Mouse (Mus musculus) bone marrow macrophage, adult 2 months (primary cell): ENCODE data around the gene Ptrh2. TPM values are rescaled to one million over a fixed set of nuclear protein-coding genes. Genes with fewer than 3 reads are reported as not detected.
A peak's percentile ranks its signal among the peaks of the same experiment; 100 is the strongest.

Source experiments
- H3K27ac ChIP-seq: 2 replicates; pipeline ENCODE4 v1.5.1; 2012; ENCODE audit warnings: low read depth, low read length; ENCODE audit not compliant: insufficient read depth
- H3K4me1 ChIP-seq: 2 replicates; pipeline ENCODE4 v1.6.1; 2012; ENCODE audit warnings: low read length; ENCODE audit not compliant: control insufficient read depth, insufficient read depth
- H3K4me3 ChIP-seq: 2 replicates; pipeline ENCODE4 v1.5.1; 2012; ENCODE audit warnings: mild to moderate bottlenecking, low read length, moderate library complexity; ENCODE audit not compliant: insufficient read depth
- CTCF ChIP-seq: IDR thresholded peaks from 2 replicates; pipeline ENCODE4 v1.5.1; 2012; ENCODE audit warnings: low read depth, mild to moderate bottlenecking, low read length, moderate library complexity
- POLR2A ChIP-seq: IDR thresholded peaks from 2 replicates; pipeline ENCODE4 v1.6.1; 2012; ENCODE audit warnings: mild to moderate bottlenecking, low read depth, low read length, borderline replicate concordance
- polyA plus RNA-seq: library from polyadenylated mRNA; stranded (reverse); fragments of >200 nt; gene quantifications from 2 replicates; pipeline ENCODE4 v1.2.4, GENCODE M21; 2012; ENCODE audit not compliant: missing spikeins, insufficient read depth, insufficient read length

Ptrh2 gene
- polyA plus RNA-seq, 1 experiment = 7.2 TPM

- H3K4me1 ChIP-seq = peaks cover 26% of the 10 kb centered on the region
- H3K27ac ChIP-seq = no peak overlapping the region
Measured at GRCm38 (mm10) chr11:86667553-86667952, 16.2 kb upstream of the Ptrh2 start.

GRCm38 (mm10) chr11:86668169-86668568 lies 15.6 kb upstream of the Ptrh2 start:
- Histone ChIP-seq H3K4me1 (peaks cover 29% of the 10 kb centered on the region), H3K4me3 (no peak overlapping the region), H3K27ac (no peak overlapping the region)
- TF ChIP-seq POLR2A (no peak), CTCF (no peak)

More at GRCm38 (mm10) chr11:86667553-86667952, 16.2 kb upstream of the Ptrh2 start:
- TF ChIP-seq CTCF (no peak), POLR2A (no peak)
- no peak overlapping the region for H3K4me3 ChIP-seq

GRCm38 (mm10) chr11:86671041-86671675 lies 12.6 kb upstream of the Ptrh2 start:
- TF ChIP-seq POLR2A (no peak), CTCF (no peak)
- Histone ChIP-seq H3K27ac (peak overlapping the region; percentile 95), H3K4me1 (peaks cover 35% of the 10 kb centered on the region), H3K4me3 (peak overlapping the region; percentile 43; the same call in 1 of the 2 replicates)

- Histone ChIP-seq H3K4me1 (peaks cover 33% of the 10 kb centered on the region), H3K4me3 (no peak overlapping the region), H3K27ac (peak overlapping the region; percentile 36)
- TF ChIP-seq CTCF (no peak), POLR2A (no peak)
Measured at GRCm38 (mm10) chr11:86672772-86673171, 11.0 kb upstream of the Ptrh2 start.

- TF ChIP-seq CTCF (no peak), POLR2A (no peak)
- Histone ChIP-seq H3K27ac (no peak overlapping the region), H3K4me3 (no peak overlapping the region), H3K4me1 (peaks cover 23% of the 10 kb centered on the region)
Measured at GRCm38 (mm10) chr11:86675520-86675919, 8.3 kb upstream of the Ptrh2 start.

GRCm38 (mm10) chr11:86678957-86679356 lies 4.8 kb upstream of the Ptrh2 start:
- no peak overlapping the region for H3K4me3 ChIP-seq
- H3K4me1 ChIP-seq = peaks cover 10% of the 10 kb centered on the region
- no peak overlapping the region for H3K27ac ChIP-seq
- TF ChIP-seq POLR2A (no peak), CTCF (no peak)

- no peak for TF ChIP-seq CTCF
- TF ChIP-seq POLR2A = no peak
- no peak overlapping the region for H3K27ac ChIP-seq
- H3K4me1 ChIP-seq = peaks cover 11% of the 10 kb centered on the region
- H3K4me3 ChIP-seq = no peak overlapping the region
Measured at GRCm38 (mm10) chr11:86680729-86681128, 3.1 kb upstream of the Ptrh2 start.

GRCm38 (mm10) chr11:86681423-86681822 lies 2.4 kb upstream of the Ptrh2 start:
- Histone ChIP-seq H3K27ac (no peak overlapping the region), H3K4me3 (no peak overlapping the region), H3K4me1 (peaks cover 11% of the 10 kb centered on the region)
- TF ChIP-seq POLR2A = no peak
- TF ChIP-seq CTCF = no peak

- Histone ChIP-seq H3K4me1 (peaks cover 16% of the 10 kb centered on the region), H3K4me3 (peak overlapping the region; percentile 98), H3K27ac (no peak overlapping the region)
- TF ChIP-seq POLR2A (no peak), CTCF (no peak)
Measured at GRCm38 (mm10) chr11:86682861-86683260, 924 bp upstream of the Ptrh2 start.

- no peak for TF ChIP-seq POLR2A
- TF ChIP-seq CTCF = no peak
- Histone ChIP-seq H3K4me1 (peaks cover 16% of the 10 kb centered on the region), H3K4me3 (peak overlapping the region; percentile 98), H3K27ac (peak overlapping the region; percentile 63)
Measured at GRCm38 (mm10) chr11:86684126-86685012, 584 bp downstream of the Ptrh2 start.
